Mouse (Mus musculus): ENCODE results near the gene Ifi47.
"Not testable (repeated sequence)": the region's sequence is repeated elsewhere in the genome, so short reads cannot be mapped to it uniquely, and the experiment has no call there.

- not testable (repeated sequence) for TF ChIP-seq CTCF (IDR thresholded peaks at IDR 0.05; ENCODE audit: extremely low read depth, insufficient read length, insufficient replicate concordance, low read depth, low read length); POLR2A (IDR thresholded peaks at IDR 0.05; ENCODE audit: low read depth, low read length)
Observed at GRCm38 (mm10) chr11:49050064-49050463, 26.3 kb upstream of the Ifi47 start.
